Mouse (Mus musculus): ENCODE data around the gene Trp53bp2. TPM values are rescaled to one million over a fixed set of nuclear protein-coding genes. Genes with fewer than 3 reads are reported as not detected.

Gene Trp53bp2
- total RNA-seq, 2 experiments from 2014 or later, result 27.1 to 30.3 TPM

DNA sequence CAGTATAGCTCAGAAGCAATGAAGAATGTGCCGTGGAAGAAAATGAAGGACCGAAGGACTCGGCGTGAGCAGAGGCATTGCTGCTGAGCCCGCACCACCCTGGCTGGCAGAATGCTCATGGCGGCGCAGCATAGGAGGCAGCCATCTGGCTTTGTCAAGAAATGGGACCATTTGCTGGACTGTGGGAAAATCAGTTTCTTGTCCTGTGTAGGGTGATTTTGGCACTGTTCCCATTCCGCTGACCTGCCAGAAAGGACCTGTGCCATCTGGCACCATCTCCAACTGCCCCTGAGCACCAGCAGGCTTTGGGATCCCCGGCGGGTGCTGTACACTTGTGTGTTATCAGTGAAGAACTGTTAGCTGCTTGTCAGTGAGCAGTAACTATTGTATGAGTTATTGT lies 52.8 kb downstream of the Trp53bp2 start:
- peak in 1 of 2 experiments; percentile 42 for DNase-seq

DNA sequence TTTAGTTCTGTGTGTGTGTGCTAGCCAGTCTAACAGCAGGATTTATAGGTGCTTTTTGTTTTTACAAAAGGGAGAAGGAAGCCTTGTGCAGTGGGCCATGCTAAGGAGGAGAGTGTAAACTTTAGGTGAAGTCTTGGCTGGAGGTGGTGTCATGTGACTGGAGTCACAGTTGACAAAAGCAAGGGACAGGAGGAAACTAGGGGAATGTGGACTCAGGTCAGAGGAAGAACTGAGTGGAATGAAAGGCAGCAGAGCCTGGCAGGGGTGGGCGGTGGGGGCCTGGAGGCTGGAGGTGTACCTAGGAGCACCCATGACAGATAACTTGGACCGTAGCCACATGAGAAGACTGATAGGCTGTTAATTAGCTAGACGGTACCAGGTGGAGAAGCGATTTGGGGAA lies 56.3 kb downstream of the Trp53bp2 start:
- DNase-seq, result no peak

DNA sequence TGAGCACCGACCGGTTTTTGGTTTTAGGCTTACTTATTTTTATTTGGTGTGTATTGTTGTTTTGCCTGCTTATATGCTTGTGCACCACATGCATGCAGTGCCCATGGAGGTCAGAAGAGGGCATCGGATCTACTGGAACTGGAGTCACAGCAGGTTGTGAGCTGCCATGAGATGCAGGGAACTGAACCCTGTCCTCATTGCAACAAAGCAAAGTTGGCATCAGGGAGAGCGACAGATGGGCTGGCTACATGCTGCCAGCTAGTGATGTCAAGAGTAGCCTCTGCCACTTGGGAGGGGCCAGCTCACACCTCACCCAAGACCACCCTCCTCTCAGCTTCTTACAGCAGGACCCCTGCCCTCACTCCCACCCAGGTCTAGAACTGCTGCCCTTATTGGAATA lies 57.0 kb downstream of the Trp53bp2 start:
- no peak for DNase-seq

DNA sequence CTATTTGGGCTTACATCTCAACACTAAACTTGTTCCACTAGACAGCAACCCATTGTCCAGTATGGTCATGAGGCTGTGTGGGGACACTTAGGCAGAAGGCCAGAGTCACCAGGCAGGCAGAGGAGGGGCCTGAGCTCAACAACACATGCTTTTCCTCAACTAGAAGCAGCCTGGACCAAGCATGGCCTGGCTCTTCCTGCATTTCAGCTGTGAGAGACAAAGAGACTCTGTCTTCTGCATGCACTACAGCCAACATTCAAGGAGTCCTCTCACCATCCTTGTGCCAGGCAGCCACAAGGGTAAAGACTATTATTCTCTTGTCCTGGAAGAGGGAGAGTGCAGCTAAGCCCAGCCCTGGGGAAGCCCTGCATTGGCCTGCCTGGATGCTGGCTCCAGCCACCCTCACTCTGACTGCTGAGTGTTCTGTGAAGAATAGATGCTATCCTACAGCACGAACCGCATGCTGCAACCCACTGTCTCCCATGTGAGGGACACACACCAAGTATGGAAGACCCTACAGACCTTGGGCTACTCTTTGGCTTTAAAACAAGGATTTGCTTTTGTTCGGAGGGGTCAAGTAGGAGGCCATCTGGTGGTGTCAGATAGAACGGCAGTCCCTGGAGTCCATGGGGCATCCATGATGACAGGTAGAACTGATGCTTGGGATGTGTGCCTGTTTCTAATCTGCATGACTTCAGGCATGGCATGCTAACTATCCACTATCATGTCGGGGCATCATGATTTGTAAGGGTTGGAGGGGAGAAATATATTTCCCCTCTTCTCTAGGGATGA lies 66.2 kb downstream of the Trp53bp2 start:
- DNase-seq, result peak; percentile 41 to 55

DNA sequence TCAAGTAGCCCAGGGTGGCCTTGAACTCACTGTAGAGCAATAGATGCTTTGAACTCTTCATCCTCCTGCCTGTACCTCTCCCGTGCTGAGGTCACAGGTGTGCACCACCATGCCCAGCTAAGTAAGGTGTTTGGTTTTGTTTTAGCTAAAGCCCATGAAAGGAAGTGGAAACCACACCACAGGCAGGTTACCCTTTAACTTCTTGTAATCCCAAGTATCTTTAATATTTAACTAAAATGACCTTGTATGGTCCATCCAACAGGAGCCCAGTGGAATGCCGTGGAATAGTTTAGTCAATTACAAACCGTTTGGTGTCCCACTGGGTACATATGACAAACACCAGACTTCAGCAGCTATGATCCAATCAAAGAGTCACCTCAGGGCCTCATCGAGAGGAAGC lies 70.0 kb downstream of the Trp53bp2 start:
- no peak for DNase-seq

DNA sequence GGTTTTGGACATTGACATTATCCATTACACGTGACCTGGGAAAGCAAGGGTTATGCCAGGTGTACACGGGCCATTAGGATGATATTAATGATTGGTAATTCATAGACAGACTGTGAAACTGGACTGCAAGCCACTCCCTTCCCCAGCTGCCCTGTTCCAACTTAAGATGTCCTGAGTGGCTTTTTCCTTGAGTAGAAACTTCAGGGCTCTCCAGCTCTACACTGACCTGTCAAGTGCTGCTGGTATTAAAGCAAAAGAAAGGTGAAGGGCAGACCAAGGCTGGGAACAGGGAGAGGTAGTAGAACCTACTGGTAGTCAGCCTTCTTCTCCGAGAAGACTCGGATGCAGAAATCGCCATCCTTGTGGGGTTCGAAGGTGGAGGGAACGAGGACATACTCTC lies 72.2 kb downstream of the Trp53bp2 start:
- DNase-seq, result no peak

DNA sequence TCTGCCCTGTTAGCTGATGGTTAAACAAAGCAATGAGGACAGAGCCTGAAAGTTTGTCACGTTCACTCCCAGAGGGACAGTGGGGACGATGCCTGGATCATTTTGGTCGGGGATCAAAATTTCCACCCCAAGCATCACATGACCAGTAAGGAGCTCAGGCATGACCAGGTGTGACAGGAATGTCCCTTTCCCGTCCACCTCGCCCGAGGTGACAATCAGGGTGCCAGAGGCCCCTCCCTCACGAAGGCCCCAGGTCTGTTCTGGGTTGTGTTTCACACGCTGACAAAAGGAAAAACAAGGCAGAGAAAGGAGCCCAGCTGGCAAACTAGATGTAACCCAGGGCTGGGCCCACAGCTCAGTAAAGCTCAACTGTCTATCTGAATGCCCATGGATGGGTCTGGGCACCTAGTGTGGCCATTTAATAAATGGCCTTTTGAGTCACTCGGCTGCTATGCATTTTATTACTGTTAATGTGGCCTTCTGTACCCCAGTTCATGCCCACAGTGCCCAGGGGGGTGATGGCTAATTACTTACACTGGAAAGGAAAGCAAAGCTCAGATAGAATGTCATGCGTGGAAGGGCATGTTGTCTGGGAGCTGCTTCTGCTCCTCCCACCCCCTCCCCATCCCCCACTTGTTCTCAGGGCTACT lies 72.8 kb downstream of the Trp53bp2 start:
- no peak for DNase-seq

DNA sequence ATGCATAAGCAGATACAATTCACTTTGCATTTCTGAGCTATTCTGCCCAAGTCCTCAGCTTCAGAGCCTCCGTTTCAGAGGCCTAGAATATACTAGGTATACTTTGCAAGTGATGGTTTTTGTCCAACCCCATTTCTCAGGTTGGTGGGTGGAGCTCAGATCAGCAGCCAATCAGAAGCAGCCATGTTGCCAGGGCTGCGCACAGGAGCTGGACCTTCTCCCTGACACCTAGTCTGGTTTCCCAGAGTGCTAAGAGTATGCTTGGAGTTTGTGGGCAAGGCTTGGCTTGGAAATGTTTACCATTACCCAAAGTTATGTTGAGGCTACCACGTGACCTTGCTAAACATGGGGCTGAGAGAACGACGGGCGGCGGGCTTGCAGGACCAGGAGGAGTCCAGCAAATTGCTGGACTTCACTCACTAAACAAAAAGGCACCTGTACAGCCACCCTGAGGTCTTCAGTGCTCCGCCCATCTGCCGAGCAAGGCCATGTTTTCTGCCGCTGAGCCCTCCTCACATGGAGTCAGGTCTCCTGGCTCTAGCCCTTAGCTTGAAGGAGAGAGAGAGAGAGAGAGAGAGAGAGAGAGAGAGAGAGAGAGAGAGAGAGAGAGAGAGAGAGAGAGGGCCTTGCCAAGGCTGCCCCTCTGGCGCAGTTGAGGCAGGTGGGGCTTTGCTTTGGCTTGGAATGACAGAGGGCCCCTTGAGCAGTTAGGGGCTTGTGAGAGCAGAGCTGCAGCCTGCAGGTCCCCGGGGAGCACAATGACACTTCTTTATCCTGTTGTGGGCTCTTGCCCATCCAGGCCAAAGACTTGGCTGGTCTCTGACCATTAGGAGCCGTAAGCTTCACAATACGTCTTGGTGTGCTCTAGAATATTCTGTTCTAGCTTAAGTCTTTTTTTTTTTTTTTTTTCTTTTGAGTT lies 74.3 kb downstream of the Trp53bp2 start:
- DNase-seq, result peak in 1 of 2 experiments; percentile 46

DNA sequence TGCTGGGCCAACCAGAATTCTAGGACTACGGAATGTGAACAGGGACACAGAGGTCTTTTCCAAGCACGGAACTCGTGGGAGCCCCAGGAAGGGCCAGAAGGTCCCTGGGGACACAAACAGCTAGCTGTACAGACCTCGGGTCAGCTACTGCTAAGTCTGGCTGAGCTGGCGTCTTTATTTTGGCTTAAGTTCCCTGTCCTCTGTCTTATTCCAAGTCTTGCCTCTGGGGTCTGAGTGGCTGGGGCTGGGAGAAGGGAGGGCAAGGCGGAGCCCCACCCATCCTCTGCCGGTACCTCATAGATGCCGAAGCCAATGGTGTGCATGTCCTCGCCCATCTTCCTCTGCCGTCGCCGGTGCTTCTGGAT lies 74.9 kb downstream of the Trp53bp2 start:
- DNase-seq, result peak; percentile 41 to 48

DNA sequence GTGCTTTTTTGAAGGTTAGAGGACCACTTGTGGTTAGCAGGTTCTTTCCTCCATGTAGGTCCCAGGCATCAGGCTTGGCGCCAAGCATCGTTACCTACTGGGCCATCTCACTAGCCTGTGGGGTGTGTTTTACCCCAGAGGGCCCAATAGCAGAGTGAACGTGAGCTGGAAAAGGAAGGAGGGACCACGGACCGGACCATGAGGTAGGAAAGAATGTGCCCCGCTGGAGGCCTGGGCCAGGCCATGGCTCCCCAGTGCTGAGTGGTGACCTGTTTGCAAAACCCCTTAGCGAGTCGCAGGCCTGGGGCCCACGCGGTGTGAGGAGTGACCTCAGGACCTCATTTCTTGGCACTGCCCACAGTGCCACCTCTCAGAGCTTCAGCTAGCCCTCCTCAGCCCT lies 79.5 kb downstream of the Trp53bp2 start:
- DNase-seq, result no peak

DNA sequence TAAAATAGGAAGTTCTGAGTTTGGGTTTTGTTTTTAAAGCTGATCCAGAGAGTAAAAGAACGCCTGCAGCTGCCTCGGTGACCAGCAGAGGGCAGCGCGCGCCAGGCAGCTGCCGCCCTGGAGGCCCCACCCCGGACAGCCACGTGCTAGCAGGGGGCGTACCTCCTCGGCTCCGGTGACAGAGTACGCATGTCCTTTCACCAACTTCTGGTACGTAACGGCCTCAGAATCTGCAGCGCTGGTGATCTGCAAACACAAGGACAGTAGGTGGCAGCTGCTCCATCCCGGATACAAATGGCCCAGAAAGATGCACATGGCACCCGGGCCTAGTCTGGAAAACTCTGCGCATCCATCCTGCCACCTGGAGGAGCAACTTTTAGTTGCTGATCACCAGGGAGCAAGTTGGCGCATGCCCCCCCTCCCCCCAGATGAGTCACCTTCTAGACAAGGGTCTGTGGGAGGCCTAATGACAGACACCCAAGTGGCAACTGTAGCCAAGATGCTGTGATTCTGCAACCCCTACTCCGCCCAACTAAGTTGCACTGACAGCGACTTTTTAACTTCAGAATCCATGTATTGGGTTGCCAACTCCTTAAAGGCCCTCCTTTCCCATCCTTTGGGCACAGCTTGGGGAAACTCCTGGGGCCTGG lies 81.0 kb downstream of the Trp53bp2 start:
- DNase-seq, result peak; percentile 89 to 91

DNA sequence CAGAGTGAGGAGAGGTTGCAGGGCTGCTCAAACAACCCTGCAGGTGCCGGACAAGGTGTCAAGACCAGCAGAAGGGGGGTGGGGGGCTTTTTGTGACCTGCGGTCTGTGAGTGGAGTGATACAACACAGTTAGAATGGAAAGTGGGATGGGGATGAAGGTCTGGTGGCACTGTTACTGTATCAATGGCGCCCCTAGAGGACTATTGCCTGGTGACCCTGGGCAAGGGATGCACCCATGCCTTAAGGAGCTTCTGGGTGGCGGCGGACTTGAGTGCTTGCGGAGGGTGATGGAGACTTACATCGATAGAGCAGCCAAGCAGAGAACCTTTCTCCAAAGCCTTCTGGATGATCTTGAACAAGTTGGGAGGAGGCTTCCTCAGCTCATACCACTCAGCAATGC lies 81.6 kb downstream of the Trp53bp2 start:
- DNase-seq, result no peak

DNA sequence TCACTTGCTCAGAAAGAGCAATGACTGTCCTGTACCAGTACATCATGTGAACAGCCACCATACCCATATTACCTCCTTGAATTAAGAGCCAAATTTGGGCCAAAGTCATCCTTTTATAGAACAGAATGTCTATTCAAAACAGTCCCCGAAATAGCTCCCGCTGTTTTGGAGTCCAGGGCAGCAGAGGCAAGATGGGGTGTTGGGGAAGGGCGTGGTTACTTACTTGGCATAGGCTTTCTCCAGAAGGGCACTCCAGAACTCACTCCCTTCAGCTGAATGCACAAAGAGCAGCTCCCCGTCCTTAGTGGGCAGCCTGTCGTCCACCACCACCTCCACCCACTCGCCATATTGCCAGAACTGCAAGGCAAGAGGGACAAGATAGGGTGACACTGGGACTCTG lies 82.9 kb downstream of the Trp53bp2 start:
- no peak for DNase-seq

DNA sequence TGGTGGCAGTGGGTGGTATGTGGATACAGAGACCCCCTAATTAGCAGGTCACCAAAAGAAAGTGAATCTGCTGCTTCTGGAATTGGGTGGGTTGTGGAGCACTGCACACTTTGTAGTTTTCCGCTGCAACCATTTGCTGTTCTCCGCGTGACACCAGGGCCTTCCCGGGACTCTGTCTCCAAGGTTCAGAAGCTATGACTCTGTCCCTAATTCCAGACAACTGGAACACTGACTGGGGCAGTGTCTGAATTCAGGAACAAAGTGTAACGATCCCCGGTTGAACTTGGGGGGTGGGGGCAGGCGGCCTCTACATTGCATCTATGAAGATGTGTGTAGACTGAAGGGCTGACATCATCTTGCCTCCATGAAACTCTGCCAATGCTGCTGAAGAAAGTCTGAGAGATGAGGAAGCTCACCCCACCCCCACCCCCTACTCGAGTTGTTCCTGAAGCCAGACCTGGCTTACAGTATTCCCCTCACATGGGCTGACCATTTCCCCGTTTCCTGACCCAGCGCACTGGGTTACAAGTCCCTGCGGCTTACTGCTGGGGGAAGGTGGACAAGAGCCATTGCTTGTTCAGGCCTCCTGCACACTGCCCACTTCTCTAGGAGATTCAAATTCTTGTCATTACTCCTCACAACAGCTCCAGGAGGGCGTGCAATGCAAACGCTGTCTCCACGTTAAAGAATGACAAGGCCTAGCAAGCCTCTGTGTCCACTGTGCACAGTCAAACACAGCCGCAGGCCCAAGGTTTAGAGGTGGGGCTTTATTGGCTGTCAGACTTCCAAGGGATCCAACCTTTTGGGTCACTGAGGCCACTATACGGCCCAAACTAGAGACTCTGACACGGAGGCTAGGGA lies 85.5 kb downstream of the Trp53bp2 start:
- no peak for DNase-seq

DNA sequence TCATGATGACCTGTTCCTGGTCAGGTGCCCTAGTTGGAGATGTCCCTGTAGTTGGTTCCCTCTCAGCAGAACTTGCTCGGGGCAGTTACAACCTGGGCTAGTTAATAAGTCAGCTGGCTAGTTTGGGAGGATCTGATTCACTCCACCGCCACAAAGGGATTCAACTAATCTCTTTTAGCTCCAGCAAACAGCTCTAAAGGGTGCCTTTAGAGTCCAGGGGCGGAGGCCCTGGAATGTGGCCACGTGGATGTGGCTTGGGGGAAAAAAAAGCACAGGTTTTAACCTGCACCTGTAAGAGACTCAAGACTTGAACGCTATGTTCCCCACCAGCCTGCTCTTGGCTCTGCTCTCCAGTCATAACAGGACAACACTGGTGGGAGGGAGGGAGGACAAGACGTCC lies 87.7 kb downstream of the Trp53bp2 start:
- no peak for DNase-seq

DNA sequence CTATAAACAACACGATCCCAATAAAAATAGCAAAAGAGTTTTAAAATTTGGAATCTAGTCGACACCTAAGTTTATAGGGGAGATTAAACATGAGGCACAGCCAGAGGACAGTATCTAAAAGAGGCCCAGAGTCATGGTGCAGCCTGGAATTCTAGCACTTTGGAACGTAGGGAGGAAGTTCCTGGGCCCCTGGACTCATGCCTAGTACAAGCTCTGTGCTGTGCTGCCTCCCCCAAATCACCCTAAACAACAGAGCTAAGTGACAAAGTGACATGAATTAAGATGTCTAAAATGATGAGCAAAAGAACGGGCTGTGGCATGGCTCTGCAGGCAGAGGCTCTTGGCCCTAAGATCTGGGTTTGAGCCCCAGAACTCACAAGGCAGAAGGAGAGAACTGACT lies 88.8 kb downstream of the Trp53bp2 start:
- DNase-seq, result no peak

DNA sequence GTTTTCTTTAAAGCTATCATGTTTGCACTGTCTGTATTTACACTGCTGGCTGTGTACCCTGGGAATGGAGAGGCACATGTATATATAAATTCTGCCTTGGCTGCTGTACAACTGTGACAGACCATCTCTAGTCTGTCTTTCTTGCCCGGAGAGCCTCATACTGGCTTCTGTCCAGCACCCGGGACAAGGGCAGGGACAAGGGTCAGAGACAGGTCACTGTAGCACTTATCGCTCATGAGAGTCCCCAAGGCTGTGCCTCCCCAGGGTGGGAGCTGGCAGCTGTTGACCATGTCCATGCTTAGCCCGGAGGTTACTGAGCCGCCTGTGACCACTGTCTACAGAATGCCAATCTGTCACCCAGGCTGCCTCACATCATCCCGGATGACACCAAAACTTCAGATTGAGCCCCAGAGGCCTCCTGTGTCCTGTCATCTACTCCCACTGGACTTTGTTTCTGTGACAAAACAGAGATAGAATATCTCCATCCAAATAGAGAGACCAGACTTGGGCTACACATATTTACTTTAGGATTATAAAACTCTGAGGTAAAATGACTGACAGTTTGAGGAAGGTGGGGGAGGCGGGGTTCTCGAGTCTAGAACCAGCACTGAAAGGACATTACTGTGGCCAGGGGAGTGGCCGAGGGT lies 90.6 kb downstream of the Trp53bp2 start:
- DNase-seq, result no peak

DNA sequence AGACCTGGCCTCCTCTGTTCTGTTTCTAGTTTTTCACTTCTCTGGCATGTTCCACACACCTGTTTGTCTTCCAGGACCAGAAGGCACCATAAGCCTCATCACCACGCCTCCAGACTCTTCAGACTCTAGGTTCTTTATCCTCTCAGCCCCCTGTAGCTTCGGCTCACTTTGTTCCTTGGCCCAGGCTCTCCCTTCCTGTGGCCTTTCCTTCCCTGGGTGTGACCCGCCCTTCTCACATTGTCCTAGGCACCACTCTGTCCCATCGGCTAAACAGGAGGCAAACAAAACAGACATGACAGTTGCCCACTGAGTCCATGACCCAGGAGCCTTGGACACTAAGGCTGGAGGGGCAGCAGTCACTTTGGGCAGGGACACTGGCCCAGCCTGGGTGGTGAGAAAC lies 91.3 kb downstream of the Trp53bp2 start:
- DNase-seq, result no peak

DNA sequence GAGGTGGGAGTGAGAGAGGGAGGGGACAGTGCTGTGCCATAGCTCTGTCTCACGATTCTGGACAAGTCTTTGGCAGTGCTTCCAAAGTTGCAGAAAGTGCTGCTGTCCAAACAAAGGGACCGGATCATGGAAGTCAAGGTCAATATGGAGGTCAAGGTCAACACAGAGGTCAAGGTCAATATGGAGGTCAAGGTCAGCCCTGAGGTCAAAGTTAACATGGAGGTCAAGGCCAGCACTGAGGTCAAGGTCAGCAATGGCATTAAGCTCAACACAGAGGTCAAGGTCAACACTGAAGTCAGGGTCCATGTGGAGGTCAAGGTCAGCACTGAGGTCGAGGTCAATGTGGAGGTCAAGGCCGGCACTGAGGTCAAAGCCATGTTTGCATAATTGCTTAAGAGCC lies 91.9 kb downstream of the Trp53bp2 start:
- no peak for DNase-seq

DNA sequence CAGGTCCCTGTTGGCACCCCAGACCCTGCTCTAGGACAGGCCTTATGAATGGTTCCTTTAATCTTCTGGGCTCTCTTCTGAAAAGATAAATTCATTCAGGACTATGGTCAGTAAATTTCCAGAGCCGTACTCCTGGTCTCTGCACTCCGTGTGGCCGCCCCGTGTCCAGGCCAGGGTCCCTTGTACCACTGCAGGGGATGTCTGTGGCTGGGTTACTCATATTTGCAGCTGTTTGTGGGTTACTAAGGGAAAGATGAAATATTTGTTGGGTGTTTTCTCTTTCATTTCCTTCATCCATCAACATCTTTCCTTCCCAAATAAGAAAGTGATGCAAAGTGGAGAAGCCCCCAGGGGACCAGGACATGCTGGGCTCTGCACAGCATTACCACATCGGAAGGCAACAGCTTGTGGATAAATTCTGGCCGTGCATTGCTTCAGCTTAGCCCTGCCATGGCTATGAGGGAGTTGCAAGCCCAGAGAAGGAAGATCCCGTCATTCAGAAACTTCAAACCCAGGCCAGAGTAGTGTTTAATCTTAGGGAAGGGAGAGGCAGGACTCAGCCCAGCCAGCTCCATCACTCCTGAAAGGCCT lies 92.9 kb downstream of the Trp53bp2 start:
- DNase-seq, result no peak
